Mouse (Mus musculus): Measurements from ENCODE around the gene Thada. TPM values are rescaled to one million over a fixed set of nuclear protein-coding genes. Genes with fewer than 3 reads are reported as not detected.

The Thada gene
- polyA plus RNA-seq, 1 experiment = 9.4 TPM

DNA sequence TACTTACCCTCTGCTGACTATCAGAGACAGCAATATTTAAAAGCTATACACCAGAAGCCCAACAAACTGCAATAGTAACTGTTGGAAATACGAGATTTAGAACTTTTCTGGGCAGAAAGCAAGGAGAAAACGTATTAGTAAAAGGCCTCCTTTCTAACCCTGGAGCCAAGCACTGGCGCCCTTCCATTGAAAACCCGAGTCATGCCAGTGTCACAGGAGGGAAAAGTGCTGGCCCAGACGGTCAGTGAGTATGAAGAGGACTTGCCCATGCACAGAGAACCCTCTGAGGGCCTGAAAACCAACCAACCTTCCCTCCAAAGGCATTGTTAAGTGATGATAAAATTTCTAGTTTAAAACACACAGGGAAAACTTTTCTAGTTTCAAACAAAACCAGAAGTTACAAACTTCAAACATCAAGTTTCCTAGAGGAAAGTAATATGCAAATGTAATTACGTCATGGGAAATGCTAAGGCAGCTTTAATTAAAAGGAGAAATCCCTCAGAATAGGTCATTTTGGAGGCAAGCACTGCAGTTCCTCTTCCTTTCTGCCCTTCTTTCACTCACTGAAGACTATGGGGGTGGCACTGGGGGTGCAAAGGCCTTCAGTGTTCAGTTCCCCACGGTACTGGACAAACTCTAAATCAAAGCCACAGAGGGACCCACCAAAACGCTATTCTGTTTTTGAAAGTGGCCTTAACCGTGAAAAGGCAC, 100.8 kb downstream of the Thada start:
- WGBS = 45% methylated on average over 9 of the region's 9 CpGs
- DNase-seq = no peak
- Histone ChIP-seq H3K4me1 (ENCODE audit: control insufficient read depth, insufficient read depth, low read length) (peaks cover 24% of the 10 kb centered on the region), H3K36me3 (ENCODE audit: control insufficient read depth, insufficient read depth, low read length) (no peaks in the 10 kb centered on the region; the same call in 1 of the 2 replicates), H3K27me3 (replicated peaks; ENCODE audit: control insufficient read depth, insufficient read depth, low read length) (no peaks in the 10 kb centered on the region), H3K27ac (ENCODE audit: insufficient read depth, low read depth, low read length) (peak overlapping the region; percentile 79; the same call in 1 of the 2 replicates), H3K4me3 (ENCODE audit: insufficient read depth, low read depth, low read length) (no peak overlapping the region)
- TF ChIP-seq POLR2A (IDR thresholded peaks at IDR 0.05; ENCODE audit: low read depth, low read length) (no peak), CTCF (conservative IDR thresholded peaks at IDR 0.05; ENCODE audit: insufficient read depth, insufficient read length, low read depth, low read length) (no peak)

DNA sequence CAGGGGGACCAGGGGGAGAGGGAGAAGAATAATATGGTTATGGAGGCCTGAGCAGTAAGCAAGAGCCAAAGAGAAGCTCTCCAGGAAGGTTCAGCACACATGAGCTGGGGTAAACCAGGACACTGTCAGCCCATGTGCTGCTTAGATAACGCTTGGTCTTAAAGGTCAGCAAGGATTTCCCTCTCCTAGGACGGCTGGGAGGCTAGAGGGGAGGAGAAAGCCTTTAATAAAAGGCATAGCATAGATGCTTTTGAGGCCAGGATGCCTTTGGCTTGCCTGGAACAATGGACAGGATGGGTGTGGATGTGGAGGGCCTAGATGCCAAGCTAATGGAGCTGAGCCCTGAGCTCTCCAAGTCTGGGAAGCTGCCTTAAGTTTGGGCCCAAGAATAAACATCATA, 102.6 kb downstream of the Thada start:
- Histone ChIP-seq H3K27me3 (replicated peaks; ENCODE audit: control insufficient read depth, insufficient read depth, low read length) (no peaks in the 10 kb centered on the region), H3K27ac (ENCODE audit: insufficient read depth, low read depth, low read length) (no peak overlapping the region), H3K36me3 (ENCODE audit: control insufficient read depth, insufficient read depth, low read length) (no peaks in the 10 kb centered on the region; the same call in 1 of the 2 replicates), H3K4me3 (ENCODE audit: insufficient read depth, low read depth, low read length) (no peak overlapping the region), H3K4me1 (ENCODE audit: control insufficient read depth, insufficient read depth, low read length) (peaks cover 20% of the 10 kb centered on the region)
- no peak for DNase-seq
- WGBS = 34% methylated on average over 2 of the region's 2 CpGs
- TF ChIP-seq POLR2A (IDR thresholded peaks at IDR 0.05; ENCODE audit: low read depth, low read length) = no peak
- no peak for TF ChIP-seq CTCF (conservative IDR thresholded peaks at IDR 0.05; ENCODE audit: insufficient read depth, insufficient read length, low read depth, low read length)

DNA sequence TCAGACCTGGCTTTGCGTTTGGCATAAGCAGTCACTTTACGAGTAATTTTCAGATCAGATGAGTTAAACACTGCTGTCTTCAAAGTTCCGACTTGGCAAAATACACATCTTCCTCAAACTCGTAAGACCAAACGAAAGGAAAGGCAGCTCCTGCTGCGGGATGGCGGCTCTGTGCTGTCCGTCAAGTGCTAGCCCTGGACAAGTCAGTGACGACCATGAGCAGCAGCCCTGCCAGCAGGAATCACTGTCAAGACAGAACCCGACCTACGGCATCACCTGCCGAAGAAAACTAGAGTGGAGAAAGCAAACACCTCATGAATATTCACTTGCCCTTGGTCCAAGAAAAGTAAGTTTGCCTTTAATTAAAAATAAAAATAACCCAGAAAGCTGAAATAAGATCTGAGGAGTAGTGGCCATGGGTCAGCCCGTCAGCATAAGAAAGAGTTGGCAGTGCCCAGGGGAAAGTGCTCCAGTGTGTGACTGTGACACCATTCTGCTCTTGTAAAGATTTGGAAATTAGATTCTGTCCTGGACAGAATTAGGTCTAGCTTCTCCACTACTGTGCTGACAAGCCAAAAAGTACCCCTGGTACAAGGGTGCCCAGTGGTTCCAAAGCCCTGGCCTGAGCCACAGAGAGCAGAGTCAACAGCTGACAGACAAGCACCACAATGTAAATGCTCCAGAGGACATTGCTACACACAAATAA, 103.3 kb downstream of the Thada start:
- Histone ChIP-seq H3K4me1 (ENCODE audit: control insufficient read depth, insufficient read depth, low read length) (peaks cover 12% of the 10 kb centered on the region), H3K27me3 (replicated peaks; ENCODE audit: control insufficient read depth, insufficient read depth, low read length) (no peaks in the 10 kb centered on the region), H3K36me3 (ENCODE audit: control insufficient read depth, insufficient read depth, low read length) (peaks cover 1% of the 10 kb centered on the region; the same call in 1 of the 2 replicates), H3K27ac (ENCODE audit: insufficient read depth, low read depth, low read length) (no peak overlapping the region), H3K4me3 (ENCODE audit: insufficient read depth, low read depth, low read length) (no peak overlapping the region)
- TF ChIP-seq CTCF (conservative IDR thresholded peaks at IDR 0.05; ENCODE audit: insufficient read depth, insufficient read length, low read depth, low read length) (no peak), POLR2A (IDR thresholded peaks at IDR 0.05; ENCODE audit: low read depth, low read length) (no peak)
- 72% methylated on average over 13 of the region's 13 CpGs for WGBS
- DNase-seq = no peak

DNA sequence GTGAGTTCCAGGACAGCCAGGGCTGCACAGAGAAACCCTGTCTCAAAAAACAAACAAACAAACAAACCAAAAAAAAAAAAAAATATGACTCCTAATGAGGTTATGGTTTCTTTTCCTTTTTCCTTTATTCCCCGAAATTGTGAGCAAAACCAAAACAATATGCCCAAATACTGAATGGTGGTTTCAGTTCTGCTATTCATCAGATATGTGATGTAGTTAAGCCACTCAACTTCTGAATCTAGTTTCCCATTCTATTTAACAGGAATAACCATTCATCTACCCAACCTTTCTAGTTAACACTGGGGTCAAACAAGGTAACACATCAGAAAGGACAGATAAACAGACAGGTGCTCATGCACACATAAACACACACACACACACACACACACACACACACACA, 105.0 kb downstream of the Thada start:
- TF ChIP-seq CTCF (conservative IDR thresholded peaks at IDR 0.05; ENCODE audit: insufficient read depth, insufficient read length, low read depth, low read length) (no peak), POLR2A (IDR thresholded peaks at IDR 0.05; ENCODE audit: low read depth, low read length) (no peak)
- H3K27me3 ChIP-seq (replicated peaks; ENCODE audit: control insufficient read depth, insufficient read depth, low read length) = no peaks in the 10 kb centered on the region
- no peak for DNase-seq
- no peak overlapping the region for H3K4me3 ChIP-seq (ENCODE audit: insufficient read depth, low read depth, low read length)
- WGBS = 84% methylated on average over 1 of the region's 1 CpGs
- H3K4me1 ChIP-seq (ENCODE audit: control insufficient read depth, insufficient read depth, low read length) = peaks cover 10% of the 10 kb centered on the region
- no peak overlapping the region for H3K27ac ChIP-seq (ENCODE audit: insufficient read depth, low read depth, low read length)
- H3K36me3 ChIP-seq (ENCODE audit: control insufficient read depth, insufficient read depth, low read length) = peaks cover 1% of the 10 kb centered on the region; the same call in 1 of the 2 replicates

DNA sequence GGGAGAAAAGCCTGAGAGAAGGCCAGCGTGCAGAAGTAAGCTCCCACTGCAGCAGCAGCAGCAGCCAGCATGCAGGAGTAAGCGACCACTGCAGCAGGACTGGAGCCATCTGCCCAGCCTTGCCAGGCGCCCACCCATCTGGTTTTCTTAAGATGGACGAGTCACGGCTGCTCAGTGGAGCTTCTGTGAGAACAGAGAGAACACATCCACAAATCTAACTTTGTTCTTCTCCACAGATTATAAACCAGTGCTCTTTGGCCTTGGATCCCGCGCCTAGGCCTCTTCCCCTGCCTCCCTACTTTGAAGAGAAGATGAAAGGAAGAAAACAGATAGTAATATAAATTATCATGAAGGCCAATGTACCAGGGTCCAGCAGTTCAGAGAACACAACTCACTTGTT, 106.2 kb downstream of the Thada start:
- TF ChIP-seq CTCF (conservative IDR thresholded peaks at IDR 0.05; ENCODE audit: insufficient read depth, insufficient read length, low read depth, low read length) (no peak), POLR2A (IDR thresholded peaks at IDR 0.05; ENCODE audit: low read depth, low read length) (no peak)
- H3K4me1 ChIP-seq (ENCODE audit: control insufficient read depth, insufficient read depth, low read length) = 0 out of 2 replicates have a peak, but pooled peaks cover 3% of the 10 kb centered on the region
- H3K4me3 ChIP-seq (ENCODE audit: insufficient read depth, low read depth, low read length) = no peak overlapping the region
- H3K27ac ChIP-seq (ENCODE audit: insufficient read depth, low read depth, low read length) = no peak overlapping the region
- H3K27me3 ChIP-seq (replicated peaks; ENCODE audit: control insufficient read depth, insufficient read depth, low read length) = no peaks in the 10 kb centered on the region
- 87% methylated on average over 7 of the region's 7 CpGs for WGBS
- peaks cover 1% of the 10 kb centered on the region; the same call in 1 of the 2 replicates for H3K36me3 ChIP-seq (ENCODE audit: control insufficient read depth, insufficient read depth, low read length)
- no peak for DNase-seq

DNA sequence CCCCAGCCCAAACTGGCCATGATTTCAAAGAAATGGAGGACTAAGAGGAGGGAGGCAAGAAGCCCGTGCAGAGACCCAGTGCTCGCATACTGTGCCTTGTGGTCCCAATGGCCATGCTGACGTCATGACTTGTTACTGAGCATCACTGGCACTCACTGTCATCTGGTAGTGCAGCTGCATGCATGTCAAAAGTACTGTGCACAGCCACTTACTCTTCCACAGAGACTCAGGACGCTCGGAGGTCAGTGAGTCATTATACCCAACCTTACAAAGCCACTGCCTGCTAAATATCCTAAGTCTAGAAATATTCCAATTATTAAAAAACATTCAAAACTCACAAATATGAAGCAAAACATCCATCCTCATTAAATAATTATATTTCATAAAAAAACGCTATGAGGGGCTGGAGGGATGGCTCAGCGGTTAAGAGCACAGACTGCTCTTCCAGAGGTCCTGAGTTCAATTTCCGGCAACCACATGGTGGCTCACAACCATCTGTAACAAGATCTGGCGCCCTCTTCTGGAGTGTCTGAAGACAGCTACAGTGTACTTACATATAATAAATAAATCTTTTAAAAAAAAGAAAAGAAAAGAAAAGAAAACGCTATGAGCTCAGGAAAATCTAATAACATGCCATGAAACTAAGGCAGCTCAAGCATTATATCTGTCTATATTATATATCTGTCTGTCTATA, 106.9 kb downstream of the Thada start:
- H3K36me3 ChIP-seq (ENCODE audit: control insufficient read depth, insufficient read depth, low read length) = peaks cover 1% of the 10 kb centered on the region; the same call in 1 of the 2 replicates
- 96% methylated on average over 10 of the region's 10 CpGs for WGBS
- H3K27me3 ChIP-seq (replicated peaks; ENCODE audit: control insufficient read depth, insufficient read depth, low read length) = no peaks in the 10 kb centered on the region
- TF ChIP-seq POLR2A (IDR thresholded peaks at IDR 0.05; ENCODE audit: low read depth, low read length) (no peak), CTCF (conservative IDR thresholded peaks at IDR 0.05; ENCODE audit: insufficient read depth, insufficient read length, low read depth, low read length) (no peak)
- no peak for DNase-seq
- no peak overlapping the region for H3K27ac ChIP-seq (ENCODE audit: insufficient read depth, low read depth, low read length)
- 0 out of 2 replicates have a peak, but pooled peaks cover 3% of the 10 kb centered on the region for H3K4me1 ChIP-seq (ENCODE audit: control insufficient read depth, insufficient read depth, low read length)
- H3K4me3 ChIP-seq (ENCODE audit: insufficient read depth, low read depth, low read length) = no peak overlapping the region
